Mouse (Mus musculus): ENCODE measurements around the gene Usf3.

Usf3 gene

DNA sequence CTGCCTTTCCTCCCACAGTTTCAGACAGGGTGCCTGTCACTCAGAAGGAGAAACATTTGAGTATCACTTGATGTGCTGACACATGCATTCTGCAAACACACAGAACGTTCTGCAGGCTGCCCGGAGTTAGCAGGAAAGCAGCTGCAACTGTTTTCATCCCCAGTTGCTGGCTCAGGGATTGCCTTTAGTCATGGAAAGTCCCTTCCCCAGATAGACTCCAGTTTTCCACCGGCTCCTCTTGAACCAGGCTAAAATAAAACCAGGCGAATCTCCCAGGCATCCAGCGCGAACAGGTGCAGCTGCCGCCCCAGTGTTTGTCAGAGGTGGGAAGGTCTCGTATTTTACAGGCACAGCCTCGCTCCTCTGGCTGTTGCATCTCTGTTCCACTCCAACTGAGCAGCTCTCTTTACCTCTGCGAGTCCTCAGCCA is 65.8 kb downstream of the Usf3 start:
- no peak for DNase-seq (ENCODE audit: low spot score)

DNA sequence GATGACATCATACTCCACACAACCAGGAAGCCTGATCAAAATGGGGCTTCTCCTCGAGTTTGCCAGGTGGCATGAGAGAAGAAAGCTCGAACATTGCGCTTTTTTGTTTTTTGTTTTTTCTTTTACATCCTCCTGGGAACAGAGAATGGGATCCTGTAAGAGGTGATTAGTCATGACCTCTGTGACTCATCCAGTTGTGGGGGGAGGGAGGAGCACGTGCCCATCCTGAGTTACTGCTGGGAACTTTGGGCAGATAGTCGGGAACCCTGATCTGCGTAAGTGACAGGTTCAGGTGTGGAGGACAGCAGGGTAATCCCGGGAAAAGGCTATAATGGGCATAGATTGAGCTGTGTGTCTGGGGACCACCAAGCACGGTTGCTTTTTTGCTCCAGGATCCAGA is 67.4 kb downstream of the Usf3 start:
- DNase-seq (ENCODE audit: low spot score), result no peak

DNA sequence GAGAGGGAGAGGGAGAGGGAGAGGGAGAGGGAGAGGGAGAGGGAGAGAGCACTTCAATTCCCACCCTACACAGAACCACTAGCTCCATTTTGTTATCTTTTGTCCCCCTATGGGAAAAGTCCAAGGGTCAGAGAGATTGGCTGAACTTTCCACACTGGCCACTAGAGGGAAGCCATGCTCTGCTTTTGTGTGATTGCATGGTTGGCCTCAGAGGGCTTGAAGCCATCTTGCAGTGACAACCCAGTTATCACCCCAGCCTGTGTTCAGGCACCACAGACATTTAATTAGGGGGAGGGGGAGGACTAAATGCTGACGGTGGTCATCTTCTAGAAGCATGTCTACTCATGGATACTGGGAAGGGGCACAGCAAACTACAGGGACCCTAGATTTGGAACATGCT is 69.6 kb downstream of the Usf3 start:
- DNase-seq (ENCODE audit: low spot score), result peak; percentile 75

DNA sequence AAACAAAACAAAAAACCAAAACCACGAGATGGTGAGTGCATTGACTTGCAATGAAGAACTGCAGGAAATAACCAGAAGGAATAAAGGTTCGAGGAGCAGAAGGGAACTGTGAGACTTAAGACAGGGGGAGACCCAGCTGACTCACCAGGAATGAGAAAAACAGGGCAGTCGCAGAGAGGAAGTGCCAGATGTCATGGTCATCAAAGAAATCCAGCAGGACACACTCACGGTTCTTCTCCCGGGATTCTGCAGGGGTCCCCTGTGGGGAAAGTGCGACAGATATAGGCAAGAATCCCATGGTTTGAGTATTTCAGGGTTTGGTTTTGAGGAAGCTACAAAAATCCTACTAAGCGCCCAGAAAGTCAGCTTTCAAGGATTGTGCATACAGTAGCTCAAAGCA is 70.3 kb downstream of the Usf3 start:
- DNase-seq (ENCODE audit: low spot score), result no peak

DNA sequence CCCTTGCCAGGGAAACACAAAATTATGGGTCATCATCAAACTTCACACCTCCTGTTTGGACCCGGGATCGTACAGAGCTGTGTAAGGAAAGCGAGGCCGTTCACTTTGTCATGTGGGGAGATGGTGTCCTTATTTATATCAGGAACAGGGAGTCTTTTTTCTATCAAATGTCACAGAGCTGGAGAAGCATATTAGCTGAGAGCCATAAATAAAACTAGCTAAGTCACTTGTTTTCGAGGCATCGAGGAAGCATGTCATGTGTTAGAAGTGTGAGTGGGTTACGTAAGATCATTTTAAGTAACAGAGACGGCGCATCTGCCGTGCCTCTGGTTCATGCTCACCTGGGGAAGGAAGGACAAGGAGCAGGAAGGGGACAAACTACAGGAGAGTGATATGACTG is 76.9 kb downstream of the Usf3 start:
- DNase-seq (ENCODE audit: low spot score), result no peak

DNA sequence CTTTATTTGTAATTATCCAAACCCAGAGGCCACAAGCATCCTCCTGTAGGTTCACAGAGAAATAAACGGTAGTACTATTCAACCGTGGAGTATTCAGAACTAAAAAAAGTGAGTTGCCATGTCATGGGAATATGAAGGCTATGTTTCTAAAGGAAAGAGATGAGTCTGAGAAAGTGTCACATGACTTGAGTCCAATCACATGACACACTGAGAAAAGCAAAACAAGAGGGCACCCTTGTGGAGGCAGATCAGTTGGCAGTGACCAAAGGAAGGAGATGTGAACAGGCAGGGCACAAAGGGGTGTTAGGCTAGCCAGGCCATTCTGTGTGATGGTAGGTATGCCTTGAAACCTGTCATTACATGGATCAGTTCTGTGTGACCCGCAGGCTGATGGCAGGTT is 79.7 kb downstream of the Usf3 start:
- DNase-seq (ENCODE audit: low spot score), result no peak

DNA sequence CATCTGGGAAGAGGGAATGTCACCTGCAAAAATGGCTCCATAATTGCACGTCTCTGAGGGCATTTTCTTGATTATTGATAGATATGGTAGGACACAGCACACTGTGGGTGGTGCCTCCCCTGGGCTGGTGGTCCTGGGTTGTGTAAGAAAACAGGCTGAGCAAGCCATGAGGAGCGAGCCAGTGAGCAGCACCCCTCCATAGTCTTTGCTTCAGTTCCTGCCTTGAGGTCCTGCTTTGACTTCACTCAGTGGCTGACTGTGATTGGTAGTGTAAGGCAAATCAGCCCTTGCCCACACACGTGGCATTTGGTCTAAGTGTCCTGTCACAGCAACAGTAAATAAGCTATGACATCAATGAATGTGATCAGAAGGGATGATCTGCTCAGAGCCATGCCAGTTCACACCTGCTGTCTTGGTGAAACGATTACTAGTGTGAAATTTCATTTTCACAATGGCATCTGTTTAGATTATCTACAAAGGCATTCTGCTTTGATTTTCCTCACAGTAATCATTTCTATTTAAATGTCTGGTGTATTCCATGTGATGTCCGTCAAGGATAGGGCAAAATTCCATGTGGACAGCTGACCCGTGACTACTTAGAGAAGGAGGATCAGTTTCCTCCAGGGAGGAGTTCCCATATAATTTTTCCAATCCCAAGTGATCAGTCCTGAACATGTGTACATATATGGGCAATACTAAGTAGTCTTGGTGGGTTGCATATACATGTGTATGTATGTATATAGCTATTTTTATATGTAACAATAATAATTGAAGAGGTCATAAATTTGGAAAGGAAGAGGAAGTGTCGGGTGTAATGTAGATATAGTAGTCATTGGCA is 81.0 kb downstream of the Usf3 start:
- no peak for DNase-seq (ENCODE audit: low spot score)

DNA sequence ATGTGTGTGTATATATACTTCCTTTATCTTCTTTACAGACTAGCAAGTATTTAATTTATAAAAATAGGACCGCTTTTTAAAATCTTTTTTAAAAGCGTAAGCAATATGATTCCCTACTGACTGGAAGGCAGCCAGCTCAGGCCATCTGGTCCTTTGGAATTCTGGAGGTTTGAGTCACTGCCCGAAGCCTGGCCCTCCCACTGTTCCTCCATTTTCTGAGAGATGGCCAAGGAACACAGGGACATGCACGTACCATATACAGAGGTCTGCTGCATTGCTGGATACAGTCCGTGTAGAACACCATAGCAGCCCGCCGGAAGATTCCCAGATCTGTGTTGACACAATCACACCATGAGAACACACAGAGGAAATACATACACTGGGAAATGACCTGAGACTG is 81.7 kb downstream of the Usf3 start:
- peak; percentile 43 for DNase-seq (ENCODE audit: low spot score)

DNA sequence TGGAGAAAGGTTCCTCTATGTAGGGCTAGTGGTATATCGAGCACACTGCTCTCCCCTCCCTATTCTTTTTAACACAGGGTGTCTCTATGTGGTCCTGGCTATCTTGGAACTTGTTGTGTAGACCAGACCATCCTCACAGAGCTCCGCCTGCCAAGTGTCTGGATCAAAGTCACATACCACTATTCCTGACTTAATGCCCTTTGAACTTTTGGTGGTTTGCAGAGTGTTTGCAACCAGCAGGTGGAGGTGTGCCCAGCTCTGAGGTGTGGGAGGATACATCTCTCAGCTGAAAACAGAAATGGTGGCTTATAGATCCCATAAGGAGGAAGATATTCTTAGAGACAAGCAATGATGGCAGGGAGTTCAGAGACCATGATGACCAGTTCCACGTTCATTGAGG is 84.4 kb downstream of the Usf3 start:
- no peak for DNase-seq (ENCODE audit: low spot score)

DNA sequence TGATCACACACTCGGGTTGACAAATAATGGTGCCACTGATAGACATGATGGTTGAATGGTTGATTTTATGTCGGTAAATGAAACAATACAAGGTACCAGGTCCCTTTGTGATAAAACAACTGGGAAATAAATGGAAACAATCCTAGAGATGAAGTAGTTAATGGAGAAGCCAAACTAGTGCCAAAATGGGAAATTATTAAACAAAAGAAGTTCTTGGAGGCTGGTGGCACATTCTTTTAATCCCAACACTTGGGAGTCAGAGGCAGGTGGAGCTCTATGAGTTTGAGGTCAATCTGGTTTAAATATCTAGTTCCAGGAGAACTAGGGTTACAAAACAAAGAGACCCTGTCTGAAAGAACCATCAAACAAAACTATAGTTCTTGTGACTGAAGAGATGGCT is 91.9 kb downstream of the Usf3 start:
- DNase-seq (ENCODE audit: low spot score), result no peak

DNA sequence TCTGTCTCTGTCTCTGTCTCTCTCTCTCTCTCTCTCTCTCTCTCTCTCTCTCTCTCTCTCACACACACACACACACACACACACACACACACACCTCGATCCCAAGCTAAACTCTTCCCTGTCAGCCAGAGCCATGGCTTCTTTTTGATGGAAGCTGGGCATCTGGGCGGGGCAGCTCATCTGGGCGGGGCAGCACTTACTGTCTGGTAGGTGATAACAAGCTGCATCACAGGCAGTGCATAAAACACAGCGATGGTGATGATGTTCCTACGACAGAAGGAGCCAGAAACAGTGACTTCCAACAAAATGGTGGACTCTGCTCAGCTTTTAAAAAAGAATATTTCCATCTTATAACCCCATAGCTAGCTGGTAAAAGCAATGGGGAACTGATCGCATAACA is 92.5 kb downstream of the Usf3 start:
- DNase-seq (ENCODE audit: low spot score), result no peak

DNA sequence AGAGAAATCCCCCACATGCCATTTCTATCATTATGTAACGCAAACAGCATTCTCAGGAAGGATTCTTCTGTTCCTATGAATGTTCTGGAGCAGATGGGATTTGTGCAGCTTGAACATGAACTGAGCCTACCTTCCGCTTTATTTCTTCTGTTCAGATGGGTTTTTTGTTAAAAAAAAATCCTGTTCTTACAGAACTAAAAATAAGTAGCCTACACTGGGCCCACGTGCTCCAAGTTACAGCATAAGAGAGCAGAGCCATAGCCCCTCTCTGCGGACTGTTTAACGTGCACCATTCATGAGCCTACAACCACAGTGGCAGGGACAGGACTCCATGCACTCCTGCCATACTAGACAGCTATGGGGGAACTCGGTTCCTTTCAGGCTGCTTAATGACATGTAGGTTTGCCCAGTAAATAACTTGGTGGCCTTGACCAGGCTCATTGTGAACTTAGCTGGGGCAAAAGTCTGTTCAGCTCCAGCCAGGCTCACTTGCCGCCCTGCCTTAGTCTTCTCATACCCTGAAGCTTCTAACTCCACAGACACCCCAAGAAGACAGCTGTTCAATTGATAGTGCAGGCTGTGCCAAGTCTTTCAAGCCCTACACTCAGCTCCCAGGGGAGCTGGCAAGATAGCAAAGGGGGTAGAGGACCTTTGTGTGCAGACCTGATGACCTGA is 95.6 kb downstream of the Usf3 start:
- DNase-seq (ENCODE audit: low spot score), result no peak

DNA sequence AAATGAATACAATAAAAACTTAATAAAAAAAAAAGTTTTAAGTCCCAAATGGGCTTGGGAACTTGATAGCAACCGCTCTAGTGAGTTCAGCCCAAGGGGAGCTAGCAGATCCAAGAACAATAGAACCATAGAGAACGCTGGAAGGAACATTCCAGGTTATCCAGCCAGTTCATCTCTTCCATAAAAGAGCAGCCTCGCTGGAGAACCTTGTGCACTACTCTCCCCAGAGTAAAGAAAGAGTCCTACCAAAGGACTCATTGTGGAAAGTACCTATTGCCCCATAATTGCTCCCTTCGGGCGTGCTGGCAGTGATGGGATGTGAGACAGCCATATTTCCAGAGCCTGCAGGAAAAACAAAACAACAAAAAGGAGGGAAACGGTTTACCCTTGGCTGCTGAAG is 96.5 kb downstream of the Usf3 start:
- no peak for DNase-seq (ENCODE audit: low spot score)

DNA sequence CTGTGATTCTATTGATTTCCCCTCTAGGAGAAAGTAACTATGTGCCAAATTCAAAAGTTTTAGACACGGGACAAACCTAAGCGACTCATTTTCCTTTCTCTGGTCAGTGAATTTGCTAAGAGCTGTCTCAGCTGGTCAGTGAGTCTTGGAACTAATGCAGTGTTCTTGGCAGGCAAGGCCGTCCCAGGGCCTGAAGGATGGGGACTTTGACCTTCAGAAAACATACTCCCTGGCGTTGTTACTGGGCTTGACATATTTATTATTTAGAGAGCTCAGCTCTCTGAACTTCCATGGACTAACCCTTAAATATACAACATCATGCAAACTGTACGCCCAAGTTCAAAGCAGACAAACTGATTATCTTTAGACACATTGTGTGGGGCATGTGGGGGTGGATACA is 97.6 kb downstream of the Usf3 start:
- peak; percentile 34 for DNase-seq (ENCODE audit: low spot score)

DNA sequence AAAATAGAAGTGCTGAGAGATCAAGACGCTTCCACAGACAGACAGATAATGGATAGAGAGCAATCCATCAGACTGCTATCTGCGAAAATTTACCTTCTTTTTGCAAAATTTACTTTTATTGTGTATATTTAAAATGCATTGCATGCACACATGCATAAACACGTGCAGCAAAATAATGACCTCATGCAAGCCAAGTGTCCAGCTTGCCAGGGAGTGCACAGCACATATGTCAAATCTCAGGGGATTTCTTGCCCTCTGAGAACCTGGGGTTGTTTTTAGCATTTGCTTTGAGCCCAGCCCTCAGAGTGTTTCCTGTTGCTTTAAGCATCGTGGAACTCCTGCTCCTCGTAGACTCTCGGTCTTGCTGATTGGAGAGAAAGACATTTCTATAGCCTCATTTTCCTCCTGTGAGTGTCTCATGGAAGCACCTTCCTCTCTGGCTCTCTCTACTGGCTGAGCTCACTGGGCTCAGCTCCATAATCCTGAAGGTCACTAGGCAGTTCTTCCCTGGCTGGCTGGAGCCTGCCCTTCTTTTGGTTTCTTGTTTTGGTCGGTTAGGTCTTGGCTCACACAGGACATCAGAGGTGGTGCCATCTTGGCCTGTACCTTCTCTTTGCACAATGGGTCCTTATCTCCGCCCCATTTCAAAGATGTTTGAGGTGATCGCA is 98.5 kb downstream of the Usf3 start:
- DNase-seq (ENCODE audit: low spot score), result peak; percentile 3

Measured in urinary bladder, postnatal 14 days (tissue).